Mouse (Mus musculus) kidney, embryonic 14.5 days (tissue): ENCODE measurements at regions not wholly inside any gene's neighbourhood (a gene's known extent, or its start where the extent isn't known, plus 50 kb on each side); places are given as distances from the start of the nearest gene placed in this dataset.

Source experiments
- ATAC-seq: fragments of 200-750 bp; cut with Nextera tagmentation; 2 replicates; pipeline ENCODE4 v1.8.0; 2017; ENCODE audit warnings: moderate number of reproducible peaks, mild to moderate bottlenecking, moderate TSS enrichment, moderate library complexity; ENCODE audit not compliant: low FRiP score, low TSS enrichment
- H3K27ac ChIP-seq: fragments of 300-500 bp; sonication (generic); 2 replicates; pipeline ENCODE4 v1.5.1; 2014; ENCODE audit warnings: low read depth, mild to moderate bottlenecking, low read length, moderate library complexity, mixed read lengths
- H3K27me3 ChIP-seq: fragments of 300-500 bp; sonication (generic); 2 replicates; pipeline ENCODE4 v1.6.1; 2014; ENCODE audit warnings: mild to moderate bottlenecking, low read length; ENCODE audit not compliant: control insufficient read depth, insufficient read depth
- H3K36me3 ChIP-seq: fragments of 300-500 bp; sonication (generic); 2 replicates; pipeline ENCODE4 v1.6.1; 2014; ENCODE audit warnings: low read length, mixed read lengths; ENCODE audit not compliant: control insufficient read depth, insufficient read depth
- H3K4me1 ChIP-seq: fragments of 300-500 bp; sonication (generic); 2 replicates; pipeline ENCODE4 v1.6.1; 2014; ENCODE audit warnings: low read length, mixed read lengths; ENCODE audit not compliant: control insufficient read depth, insufficient read depth
- H3K4me2 ChIP-seq: fragments of 300-500 bp; sonication (generic); replicated peaks from 2 replicates; pipeline ENCODE4 v1.6.1; 2014; ENCODE audit warnings: low read depth, mild to moderate bottlenecking, low read length
- H3K4me3 ChIP-seq: fragments of 300-500 bp; sonication (generic); 2 replicates; pipeline ENCODE4 v1.5.1; 2014; ENCODE audit warnings: mild to moderate bottlenecking, low read length
- H3K9ac ChIP-seq: fragments of 300-500 bp; sonication (generic); 2 replicates; pipeline ENCODE4 v1.6.1; 2014; ENCODE audit warnings: low read depth, mild to moderate bottlenecking, low read length, moderate library complexity
- H3K9me3 ChIP-seq: fragments of 300-500 bp; sonication (generic); 2 replicates; pipeline ENCODE4 v1.6.1; 2016; ENCODE audit warnings: low read length; ENCODE audit not compliant: control insufficient read depth
- WGBS: fragments of 180-500 bp; shearing (Covaris S2); extraction: QIAGEN DNeasy Blood & Tissue Kit; methylation state at CpG from one replicate; pipeline ENCODE4 v1.1.7; 2014; 5-methylcytosine and 5-hydroxymethylcytosine counted together

DNA sequence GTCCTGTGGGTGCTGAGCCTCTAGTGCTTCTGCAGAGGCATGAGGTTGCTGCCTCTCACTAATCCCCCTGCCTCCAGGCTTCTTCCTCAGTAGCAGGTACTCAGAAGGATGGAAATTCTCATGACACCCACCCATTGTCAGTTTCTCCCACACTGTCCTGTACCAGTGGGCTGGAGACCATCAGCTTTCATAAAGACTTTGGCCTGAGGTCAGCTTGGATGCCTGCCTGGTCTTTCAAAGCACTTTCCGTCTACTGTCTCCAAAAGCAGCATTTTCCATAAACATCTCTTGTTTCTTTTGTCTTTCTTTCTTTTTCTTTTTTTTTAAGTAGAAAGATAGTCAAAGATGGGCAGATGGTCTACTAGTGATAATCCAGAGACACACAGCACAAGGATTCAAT, 257.6 kb upstream of the Adamts9 start:
- ATAC-seq = no peak
- no peaks in the 10 kb centered on the region for H3K4me1 ChIP-seq
- H3K4me3 ChIP-seq = no peak overlapping the region
- H3K36me3 ChIP-seq = no peaks in the 10 kb centered on the region
- no peak overlapping the region for H3K27ac ChIP-seq
- H3K4me2 ChIP-seq = no peak overlapping the region
- no peak overlapping the region for H3K9ac ChIP-seq
- 76% methylated on average over 1 of the region's 1 CpGs for WGBS
- peaks cover 3% of the 10 kb centered on the region; the same call in 1 of the 2 replicates for H3K9me3 ChIP-seq
- no peaks in the 10 kb centered on the region for H3K27me3 ChIP-seq

DNA sequence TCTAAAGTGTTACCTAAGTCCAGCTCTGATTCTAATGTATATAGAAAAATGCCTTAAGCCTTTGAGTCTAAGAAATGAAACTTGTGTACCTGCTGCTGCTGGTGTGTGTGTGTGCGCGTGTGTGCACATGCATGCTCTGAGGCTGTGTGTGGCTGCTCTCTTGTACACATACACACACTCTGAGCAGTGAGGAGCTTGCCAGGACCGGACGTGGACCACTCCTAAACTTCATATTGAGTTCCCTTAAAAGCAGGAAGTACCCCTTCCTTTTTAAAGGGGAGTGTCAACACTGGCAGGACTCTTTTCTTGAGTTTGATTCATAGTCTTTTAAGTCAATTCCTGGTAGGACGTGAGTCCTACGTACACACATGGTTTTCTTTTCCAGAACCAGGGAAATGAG, 251.4 kb upstream of the Adamts9 start:
- no peak overlapping the region for H3K4me3 ChIP-seq
- WGBS = 72% methylated on average over 6 of the region's 6 CpGs
- peaks cover 3% of the 10 kb centered on the region; the same call in 1 of the 2 replicates for H3K4me1 ChIP-seq
- H3K27me3 ChIP-seq = no peaks in the 10 kb centered on the region
- no peaks in the 10 kb centered on the region for H3K9me3 ChIP-seq
- no peak overlapping the region for H3K4me2 ChIP-seq
- no peak for ATAC-seq
- H3K27ac ChIP-seq = no peak overlapping the region
- no peak overlapping the region for H3K9ac ChIP-seq
- H3K36me3 ChIP-seq = no peaks in the 10 kb centered on the region

DNA sequence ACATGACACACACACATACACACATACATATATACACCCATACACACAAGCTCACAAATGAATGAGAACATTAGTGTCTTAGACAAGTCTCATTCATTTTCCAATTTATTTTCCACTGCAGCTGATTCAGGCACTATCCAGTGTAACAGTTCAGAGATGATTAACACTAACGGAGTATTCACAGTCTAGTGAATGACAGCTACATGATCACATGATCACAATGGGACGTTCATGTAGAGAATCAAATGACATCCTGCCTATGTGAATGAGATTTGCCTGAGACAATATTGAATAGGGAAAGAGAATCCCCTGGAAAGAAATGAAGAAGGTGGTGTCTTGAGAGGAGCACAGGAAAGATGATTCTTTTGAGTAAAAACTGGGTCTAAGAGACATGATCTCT, 249.7 kb upstream of the Adamts9 start:
- Histone ChIP-seq H3K4me2 (no peak overlapping the region), H3K9ac (no peak overlapping the region), H3K4me3 (no peak overlapping the region), H3K27me3 (no peaks in the 10 kb centered on the region), H3K9me3 (no peaks in the 10 kb centered on the region), H3K4me1 (peaks cover 3% of the 10 kb centered on the region; the same call in 1 of the 2 replicates), H3K27ac (no peak overlapping the region), H3K36me3 (no peaks in the 10 kb centered on the region)
- ATAC-seq = no peak
- WGBS = 59% methylated on average over 2 of the region's 2 CpGs

DNA sequence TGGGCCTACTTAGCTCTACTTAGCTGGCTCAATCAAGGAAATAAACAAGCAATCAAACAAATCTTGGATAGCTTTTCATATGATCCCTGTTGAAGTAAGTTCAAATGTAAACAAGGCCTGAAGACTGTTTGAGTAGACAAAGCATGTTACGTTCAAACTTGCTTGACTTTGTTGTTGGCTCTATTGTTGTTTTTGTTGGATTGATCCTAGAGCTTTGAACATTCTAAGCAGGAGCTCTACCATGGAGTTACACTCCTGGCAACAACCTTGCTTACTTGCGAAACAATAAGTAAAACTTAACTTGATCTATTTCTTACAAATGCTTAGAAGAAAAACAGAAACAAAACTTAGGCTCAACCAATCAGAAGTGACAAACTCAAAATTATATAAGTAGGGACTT, 247.7 kb upstream of the Adamts9 start:
- Histone ChIP-seq H3K9ac (no peak overlapping the region), H3K36me3 (no peaks in the 10 kb centered on the region), H3K4me1 (peaks cover 3% of the 10 kb centered on the region; the same call in 1 of the 2 replicates), H3K27me3 (no peaks in the 10 kb centered on the region), H3K4me2 (no peak overlapping the region), H3K9me3 (no peaks in the 10 kb centered on the region), H3K27ac (no peak overlapping the region), H3K4me3 (no peak overlapping the region)
- WGBS = 91% methylated on average over 2 of the region's 2 CpGs
- no peak for ATAC-seq

DNA sequence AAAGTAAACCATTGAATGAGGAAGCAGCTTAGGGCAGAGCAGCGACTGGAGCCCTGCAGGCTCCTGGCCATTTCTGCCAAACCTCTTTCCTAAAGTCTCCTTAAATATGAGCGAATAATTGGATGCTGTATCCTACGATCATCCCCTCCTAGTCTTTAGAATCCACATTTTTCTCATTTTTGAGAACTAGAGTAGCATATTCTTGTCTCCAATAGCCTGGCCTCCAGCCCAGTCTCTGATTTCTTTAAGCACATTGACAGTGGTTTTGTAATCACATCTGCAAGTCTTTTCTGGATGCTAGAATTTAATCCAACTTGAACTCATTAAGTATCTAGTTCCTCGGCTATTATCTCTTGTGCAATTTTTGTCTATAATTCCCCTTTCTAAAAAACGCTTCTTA, 225.2 kb upstream of the Adamts9 start:
- H3K27me3 ChIP-seq = no peaks in the 10 kb centered on the region
- no peak overlapping the region for H3K4me3 ChIP-seq
- no peaks in the 10 kb centered on the region for H3K36me3 ChIP-seq
- no peak for ATAC-seq
- H3K4me1 ChIP-seq = peaks cover 12% of the 10 kb centered on the region
- H3K9me3 ChIP-seq = no peaks in the 10 kb centered on the region
- H3K9ac ChIP-seq = no peak overlapping the region
- H3K27ac ChIP-seq = no peak overlapping the region
- no peak overlapping the region for H3K4me2 ChIP-seq
- WGBS = 85% methylated on average over 5 of the region's 5 CpGs

DNA sequence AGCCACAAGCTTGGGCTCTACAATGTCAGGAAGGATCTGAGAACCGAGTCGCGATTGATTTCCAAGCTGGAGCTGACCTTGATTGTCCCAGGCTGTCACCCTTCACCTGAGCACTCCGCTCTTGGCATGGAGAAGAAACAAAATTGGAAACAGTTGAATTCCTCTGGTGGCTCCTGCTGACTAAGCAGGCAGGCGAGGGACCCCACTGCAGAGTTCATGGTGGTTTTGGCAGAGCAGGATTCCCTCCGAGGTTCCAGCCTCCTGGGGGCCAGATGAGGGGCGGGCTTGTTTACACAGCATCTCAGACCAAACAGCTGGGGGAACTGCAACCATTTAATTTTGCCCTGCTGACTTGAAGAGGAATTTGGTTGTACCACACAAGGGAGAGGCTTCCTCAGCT, 224.0 kb upstream of the Adamts9 start:
- H3K27me3 ChIP-seq = no peaks in the 10 kb centered on the region
- no peak overlapping the region for H3K9ac ChIP-seq
- no peaks in the 10 kb centered on the region for H3K9me3 ChIP-seq
- ATAC-seq = no peak
- no peak overlapping the region; the same call in 1 of the 2 replicates for H3K27ac ChIP-seq
- H3K4me1 ChIP-seq = peaks cover 6% of the 10 kb centered on the region
- no peaks in the 10 kb centered on the region for H3K36me3 ChIP-seq
- WGBS = 23% methylated on average over 7 of the region's 7 CpGs
- H3K4me3 ChIP-seq = no peak overlapping the region
- no peak overlapping the region; the same call in 1 of the 2 replicates for H3K4me2 ChIP-seq

DNA sequence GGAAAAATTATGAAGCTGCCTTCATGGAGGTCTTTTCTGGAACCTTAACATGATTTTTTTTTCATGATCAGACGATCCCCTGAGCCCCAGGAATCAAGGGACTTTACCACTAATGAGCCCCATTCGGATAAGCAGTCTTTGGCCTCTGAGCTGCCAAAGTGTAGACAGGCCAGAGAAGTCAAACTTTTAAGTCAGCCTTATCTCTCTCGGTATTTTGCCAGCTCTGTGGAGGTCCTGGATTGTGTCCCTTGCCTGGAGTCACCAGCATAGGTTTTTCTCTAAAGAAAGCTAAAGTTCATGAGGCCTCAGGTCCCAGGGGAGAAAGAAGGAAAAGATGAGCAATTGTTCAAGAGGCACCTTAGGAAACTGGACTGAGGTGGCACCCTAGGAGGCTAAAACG, 222.7 kb upstream of the Adamts9 start:
- H3K9me3 ChIP-seq = no peaks in the 10 kb centered on the region
- no peak for ATAC-seq
- H3K36me3 ChIP-seq = no peaks in the 10 kb centered on the region
- H3K27ac ChIP-seq = no peak overlapping the region
- 67% methylated on average over 4 of the region's 4 CpGs for WGBS
- H3K4me1 ChIP-seq = peaks cover 6% of the 10 kb centered on the region; the same call in 1 of the 2 replicates
- no peaks in the 10 kb centered on the region for H3K27me3 ChIP-seq
- H3K4me2 ChIP-seq = no peak overlapping the region
- no peak overlapping the region for H3K4me3 ChIP-seq
- H3K9ac ChIP-seq = no peak overlapping the region

DNA sequence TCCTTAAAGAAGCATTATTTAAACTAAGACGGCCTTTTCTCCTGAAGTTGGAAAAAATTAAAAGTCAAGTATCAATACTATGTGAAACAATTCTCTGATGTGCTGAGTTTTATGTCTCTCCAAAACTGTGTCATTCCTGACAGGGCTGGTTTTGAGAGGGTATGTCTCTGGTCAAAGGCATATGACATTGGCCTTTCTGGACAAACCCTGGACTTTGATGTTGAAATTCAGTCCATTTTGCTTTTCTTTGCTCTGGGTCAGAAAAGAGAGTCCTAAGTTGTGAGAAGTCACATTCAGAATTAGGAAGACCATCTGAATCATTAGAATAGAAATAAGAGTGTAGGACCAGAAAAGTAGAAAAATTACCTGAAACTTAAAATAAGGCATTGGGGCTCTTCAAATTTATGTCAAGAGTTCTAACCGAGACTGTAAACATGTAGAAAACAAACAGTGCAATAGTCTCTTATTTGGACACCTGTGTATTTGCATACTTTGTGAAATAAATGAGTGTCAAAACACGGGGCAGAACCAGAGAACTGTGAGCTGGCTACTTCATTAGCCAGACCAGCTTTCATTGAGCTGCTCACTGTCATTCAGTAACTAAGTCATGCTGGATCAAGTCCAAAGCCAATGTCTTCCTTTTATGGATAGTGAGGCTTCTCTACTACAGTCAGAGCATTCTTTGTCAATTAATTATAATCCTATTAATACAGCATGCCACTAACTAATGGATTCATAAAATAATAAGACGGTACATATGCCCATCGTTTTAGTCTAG, 209.3 kb upstream of the Adamts9 start:
- H3K4me1 ChIP-seq = no peaks in the 10 kb centered on the region
- no peak overlapping the region for H3K9ac ChIP-seq
- ATAC-seq = no peak
- H3K4me2 ChIP-seq = no peak overlapping the region
- H3K9me3 ChIP-seq = no peaks in the 10 kb centered on the region
- no peaks in the 10 kb centered on the region for H3K36me3 ChIP-seq
- H3K4me3 ChIP-seq = no peak overlapping the region
- H3K27ac ChIP-seq = no peak overlapping the region
- H3K27me3 ChIP-seq = no peaks in the 10 kb centered on the region
- 88% methylated on average over 5 of the region's 5 CpGs for WGBS

DNA sequence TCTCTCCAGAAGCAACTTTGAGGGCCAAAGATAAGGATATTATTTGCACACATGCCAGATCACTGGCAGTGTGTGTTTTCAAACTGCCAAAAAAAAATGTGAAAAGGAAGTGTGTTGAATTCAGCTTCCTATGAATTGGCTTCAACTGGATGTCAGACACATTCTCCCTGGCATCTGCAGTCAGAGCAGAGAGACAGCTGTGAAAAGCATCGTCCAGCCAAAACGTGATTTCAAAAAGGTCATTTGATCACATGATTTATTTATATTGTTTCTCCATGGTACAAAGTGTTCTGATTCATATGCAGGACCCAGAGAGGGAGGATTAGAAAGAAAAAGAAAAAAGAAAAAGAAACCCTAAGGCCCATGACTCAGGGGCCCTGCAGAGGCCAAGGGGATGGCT, 207.2 kb upstream of the Adamts9 start:
- Histone ChIP-seq H3K4me2 (no peak overlapping the region), H3K9ac (no peak overlapping the region), H3K36me3 (no peaks in the 10 kb centered on the region), H3K9me3 (no peaks in the 10 kb centered on the region), H3K4me1 (no peaks in the 10 kb centered on the region), H3K27ac (no peak overlapping the region), H3K27me3 (no peaks in the 10 kb centered on the region), H3K4me3 (no peak overlapping the region)
- no peak for ATAC-seq
- 41% methylated on average over 2 of the region's 2 CpGs for WGBS
